14 mouse cellular contexts compared by ENCODE assay signal in the genomic region with DNA sequence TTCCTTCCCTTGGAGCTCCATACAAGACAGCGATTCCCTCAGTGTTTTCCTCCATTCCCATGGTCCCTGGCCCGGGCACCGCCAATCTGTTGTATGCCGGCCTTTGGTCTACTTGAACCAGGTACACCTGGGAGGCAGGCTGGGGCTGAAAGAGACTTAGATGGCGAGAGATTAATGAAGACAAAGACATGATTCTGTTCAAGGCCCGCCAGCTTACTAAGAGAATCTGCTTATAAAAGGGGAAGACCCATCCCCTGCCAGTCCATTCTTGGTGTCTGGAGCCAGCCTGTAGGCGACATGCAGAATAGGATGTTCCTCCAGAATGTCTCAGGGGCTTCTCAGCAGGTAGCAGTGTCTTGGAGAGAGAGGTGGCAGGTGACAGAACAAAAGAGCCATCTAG. TPM values are rescaled to one million over a fixed set of nuclear protein-coding genes. Genes with fewer than 3 reads are reported as not detected.
"Had no signal": no experiment of that assay in that cellular context is flagged by ENCODE, and none has a peak within 500 bp of the region (broad histone marks: within the 10 kb centered on the region; RNA-seq: fewer than 3 reads in every experiment).

No protein-coding gene starts in this region.

RNA-seq across cellular contexts. Expression of gene Olfr366, which starts 50.4 kb away (rescaled TPM):
- total RNA-seq: common myeloid progenitor, adult 5-6 weeks; forebrain, postnatal 0 days; gastrocnemius, adult 18-20 months; gastrocnemius, adult 2 months; gastrocnemius, adult 8-10 months; gastrocnemius, postnatal 10 days; gastrocnemius, postnatal 14 days; gastrocnemius, postnatal 25 days; gastrocnemius, postnatal 36 days; gastrocnemius, postnatal 4 days; granulocyte monocyte progenitor cell, adult 5-6 weeks; heart, adult 18-20 months; heart, adult 2 months; heart, adult 8-10 months had no signal
